Mouse (Mus musculus): ENCODE measurements around the gene Naf1. TPM values are rescaled to one million over a fixed set of nuclear protein-coding genes. Genes with fewer than 3 reads are reported as not detected.

Gene Naf1
- total and polyA plus RNA-seq, 2 experiments from 2014 or later, result 0.73 to 1.4 TPM

DNA sequence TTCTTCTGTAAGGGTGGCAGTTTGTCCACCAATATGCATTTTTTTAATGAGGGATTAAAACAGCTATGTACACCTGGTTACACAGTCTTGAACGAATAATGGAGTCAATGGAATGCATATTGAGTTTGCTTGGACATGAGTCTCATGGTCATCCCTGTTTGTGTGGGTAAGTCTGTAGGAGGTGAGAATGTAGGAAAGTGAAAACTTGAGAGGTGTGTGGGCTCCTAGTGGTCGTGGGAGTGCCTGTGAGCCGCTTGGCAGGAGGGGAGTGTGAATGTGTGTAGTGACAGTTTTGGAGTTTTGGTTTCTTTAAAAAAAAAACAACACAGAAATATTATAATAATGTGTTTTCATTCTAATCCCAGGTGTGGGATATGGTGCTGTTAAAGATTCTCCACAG, 7.7 kb downstream of the Naf1 start:
- no peak for DNase-seq (ENCODE audit: low spot score)

GRCm38 (mm10) chr8:66869211-66869932, 9.4 kb downstream of the Naf1 start:
- no peak for ATAC-seq (ENCODE audit: insufficient read depth, low read depth)
- Histone ChIP-seq H3K4me1 (ENCODE audit: control insufficient read depth, insufficient read depth) (no peaks in the 10 kb centered on the region), H3K9me3 (replicated peaks; ENCODE audit: control insufficient read depth, low read length) (no peaks in the 10 kb centered on the region), H3K4me2 (ENCODE audit: low read depth, low read length) (no peak overlapping the region), H3K36me3 (replicated peaks; ENCODE audit: control insufficient read depth, insufficient read depth, low read length) (no peaks in the 10 kb centered on the region), H3K27me3 (ENCODE audit: control insufficient read depth, insufficient read depth, low read length) (no peaks in the 10 kb centered on the region), H3K27ac (ENCODE audit: low read depth) (no peak overlapping the region), H3K4me3 (ENCODE audit: low read depth, low read length) (no peak overlapping the region), H3K9ac (replicated peaks; ENCODE audit: low read depth, low read length) (no peak overlapping the region)
- TF ChIP-seq CTCF (IDR thresholded peaks at IDR 0.05; ENCODE audit: low read depth) (no peak), EP300 (IDR thresholded peaks at IDR 0.05; ENCODE audit: low read depth) (no peak)
- DNase-seq (ENCODE audit: low spot score), result no peak
- WGBS, result 50% methylated on average over 1 of the region's 1 CpGs

More for the DNA sequence above, 7.7 kb downstream of the Naf1 start:
- Histone ChIP-seq H3K4me2 (ENCODE audit: low read depth, low read length) (no peak overlapping the region), H3K27ac (ENCODE audit: low read depth) (no peak overlapping the region), H3K36me3 (replicated peaks; ENCODE audit: control insufficient read depth, insufficient read depth, low read length) (no peaks in the 10 kb centered on the region), H3K4me1 (ENCODE audit: control insufficient read depth, insufficient read depth) (0 out of 2 replicates have a peak, but pooled peaks cover 5% of the 10 kb centered on the region), H3K4me3 (ENCODE audit: low read depth, low read length) (no peak overlapping the region), H3K27me3 (ENCODE audit: control insufficient read depth, insufficient read depth, low read length) (no peaks in the 10 kb centered on the region), H3K9ac (replicated peaks; ENCODE audit: low read depth, low read length) (no peak overlapping the region), H3K9me3 (replicated peaks; ENCODE audit: control insufficient read depth, low read length) (no peaks in the 10 kb centered on the region)
- ATAC-seq (ENCODE audit: insufficient read depth, low read depth), result no peak
- 54% methylated on average over 3 of the region's 3 CpGs for WGBS
- TF ChIP-seq EP300 (IDR thresholded peaks at IDR 0.05; ENCODE audit: low read depth) (no peak), CTCF (IDR thresholded peaks at IDR 0.05; ENCODE audit: low read depth) (no peak)

GRCm38 (mm10) chr8:66883866-66884265, 23.8 kb downstream of the Naf1 start:
- H3K4me1 ChIP-seq (ENCODE audit: control insufficient read depth, insufficient read depth), result no peaks in the 10 kb centered on the region
- no peaks in the 10 kb centered on the region for H3K9me3 ChIP-seq (replicated peaks; ENCODE audit: control insufficient read depth, low read length)
- no peak for DNase-seq (ENCODE audit: low spot score)
- 47% methylated on average over 1 of the region's 1 CpGs for WGBS
- ATAC-seq (ENCODE audit: insufficient read depth, low read depth), result no peak
- no peak overlapping the region for H3K4me3 ChIP-seq (ENCODE audit: low read depth, low read length)
- H3K36me3 ChIP-seq (replicated peaks; ENCODE audit: control insufficient read depth, insufficient read depth, low read length), result 0 out of 2 replicates have a peak, but pooled peaks cover 5% of the 10 kb centered on the region
- H3K9ac ChIP-seq (replicated peaks; ENCODE audit: low read depth, low read length), result no peak overlapping the region
- TF ChIP-seq EP300 (IDR thresholded peaks at IDR 0.05; ENCODE audit: low read depth), result no peak
- no peak for TF ChIP-seq CTCF (IDR thresholded peaks at IDR 0.05; ENCODE audit: low read depth)
- H3K27ac ChIP-seq (ENCODE audit: low read depth), result no peak overlapping the region
- H3K27me3 ChIP-seq (ENCODE audit: control insufficient read depth, insufficient read depth, low read length), result no peaks in the 10 kb centered on the region
- no peak overlapping the region for H3K4me2 ChIP-seq (ENCODE audit: low read depth, low read length)

DNA sequence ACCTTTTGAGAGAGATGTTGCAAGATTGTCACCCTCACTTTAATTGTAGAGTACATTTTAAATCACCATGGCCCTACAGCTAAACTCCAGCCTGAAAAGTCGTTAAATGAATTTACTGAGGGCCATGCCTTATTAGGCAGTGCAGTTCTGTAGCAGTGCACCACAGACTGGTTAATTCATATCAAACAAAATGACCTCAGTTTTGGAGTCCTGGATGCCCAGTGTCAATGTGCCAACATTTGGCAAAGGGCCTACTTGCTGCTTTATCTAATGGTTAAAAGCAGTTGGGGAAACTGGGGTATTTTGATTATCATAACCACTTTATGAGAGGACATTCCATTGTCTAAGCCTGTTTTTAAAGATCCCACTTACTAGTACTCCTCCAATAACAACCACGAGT, 31.9 kb downstream of the Naf1 start:
- no peak for ATAC-seq (ENCODE audit: insufficient read depth, low read depth)

DNA sequence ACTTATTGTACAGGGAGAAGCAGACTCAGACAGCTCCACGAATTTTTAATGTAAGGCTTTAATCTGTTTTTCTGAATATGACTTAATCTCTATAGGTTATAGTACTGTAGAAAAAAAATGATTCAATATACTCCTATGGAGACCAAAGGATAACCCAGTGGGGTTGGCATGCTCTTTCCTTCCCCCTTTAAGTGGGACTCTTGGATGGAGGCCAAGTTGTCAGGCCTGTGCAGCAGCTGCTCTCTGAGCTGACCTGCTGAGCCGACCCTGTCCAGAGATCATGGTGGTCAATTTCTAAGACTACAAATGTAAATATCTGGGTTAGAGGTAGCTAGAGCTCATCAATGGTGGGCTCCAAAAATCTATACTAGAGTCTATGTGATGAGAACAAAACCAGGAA, 45.0 kb downstream of the Naf1 start:
- no peak overlapping the region for H3K4me3 ChIP-seq (ENCODE audit: low read depth, low read length)
- 42% methylated on average over 2 of the region's 2 CpGs for WGBS
- DNase-seq (ENCODE audit: low spot score) (no peak), ATAC-seq (ENCODE audit: insufficient read depth, low read depth) (no peak)
- no peaks in the 10 kb centered on the region for H3K9me3 ChIP-seq (replicated peaks; ENCODE audit: control insufficient read depth, low read length)
- no peak overlapping the region for H3K9ac ChIP-seq (replicated peaks; ENCODE audit: low read depth, low read length)
- peaks cover 14% of the 10 kb centered on the region for H3K4me1 ChIP-seq (ENCODE audit: control insufficient read depth, insufficient read depth)
- H3K36me3 ChIP-seq (replicated peaks; ENCODE audit: control insufficient read depth, insufficient read depth, low read length), result no peaks in the 10 kb centered on the region
- no peaks in the 10 kb centered on the region for H3K27me3 ChIP-seq (ENCODE audit: control insufficient read depth, insufficient read depth, low read length)
- TF ChIP-seq EP300 (IDR thresholded peaks at IDR 0.05; ENCODE audit: low read depth), result no peak
- H3K27ac ChIP-seq (ENCODE audit: low read depth), result no peak overlapping the region
- no peak overlapping the region for H3K4me2 ChIP-seq (ENCODE audit: low read depth, low read length)

More for the DNA sequence above, 31.9 kb downstream of the Naf1 start:
- H3K27ac ChIP-seq (ENCODE audit: low read depth), result no peak overlapping the region
- TF ChIP-seq CTCF (IDR thresholded peaks at IDR 0.05; ENCODE audit: low read depth), result no peak
- no peak for TF ChIP-seq EP300 (IDR thresholded peaks at IDR 0.05; ENCODE audit: low read depth)
- no peaks in the 10 kb centered on the region for H3K27me3 ChIP-seq (ENCODE audit: control insufficient read depth, insufficient read depth, low read length)
- no peak for DNase-seq (ENCODE audit: low spot score)
- H3K4me1 ChIP-seq (ENCODE audit: control insufficient read depth, insufficient read depth), result no peaks in the 10 kb centered on the region
- peaks cover 7% of the 10 kb centered on the region; the same call in 1 of the 2 replicates for H3K36me3 ChIP-seq (replicated peaks; ENCODE audit: control insufficient read depth, insufficient read depth, low read length)
- H3K4me3 ChIP-seq (ENCODE audit: low read depth, low read length), result no peak overlapping the region
- no peaks in the 10 kb centered on the region for H3K9me3 ChIP-seq (replicated peaks; ENCODE audit: control insufficient read depth, low read length)
- no peak overlapping the region for H3K9ac ChIP-seq (replicated peaks; ENCODE audit: low read depth, low read length)
- no peak overlapping the region for H3K4me2 ChIP-seq (ENCODE audit: low read depth, low read length)
- 64% methylated on average over 2 of the region's 2 CpGs for WGBS

DNA sequence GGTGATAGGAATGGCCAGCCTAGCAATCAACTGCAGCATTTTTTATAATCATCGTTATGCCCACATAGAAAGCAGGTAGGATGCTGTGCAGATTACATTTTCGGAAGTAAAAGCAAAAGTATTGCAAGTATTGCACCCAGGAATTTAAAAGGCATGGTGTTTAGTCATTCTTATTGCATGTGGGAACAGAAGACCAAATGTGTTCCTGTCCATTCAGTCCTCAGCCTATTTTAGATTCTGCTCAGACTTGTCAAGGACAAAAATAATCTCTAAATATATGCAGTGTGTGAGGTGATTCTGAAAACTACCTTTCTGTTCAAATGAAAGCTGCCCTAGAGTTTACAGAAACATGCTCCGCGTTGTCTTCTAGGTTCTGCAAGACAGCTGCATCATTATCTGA, 45.5 kb downstream of the Naf1 start:
- no peaks in the 10 kb centered on the region for H3K36me3 ChIP-seq (replicated peaks; ENCODE audit: control insufficient read depth, insufficient read depth, low read length)
- H3K27me3 ChIP-seq (ENCODE audit: control insufficient read depth, insufficient read depth, low read length), result no peaks in the 10 kb centered on the region
- H3K4me3 ChIP-seq (ENCODE audit: low read depth, low read length), result no peak overlapping the region
- no peak overlapping the region for H3K27ac ChIP-seq (ENCODE audit: low read depth)
- no peak overlapping the region for H3K9ac ChIP-seq (replicated peaks; ENCODE audit: low read depth, low read length)
- no peak for DNase-seq (ENCODE audit: low spot score)
- H3K4me2 ChIP-seq (ENCODE audit: low read depth, low read length), result no peak overlapping the region
- 69% methylated on average over 4 of the region's 4 CpGs for WGBS
- TF ChIP-seq EP300 (IDR thresholded peaks at IDR 0.05; ENCODE audit: low read depth), result no peak
- no peak for TF ChIP-seq CTCF (IDR thresholded peaks at IDR 0.05; ENCODE audit: low read depth)
- H3K9me3 ChIP-seq (replicated peaks; ENCODE audit: control insufficient read depth, low read length), result no peaks in the 10 kb centered on the region
- H3K4me1 ChIP-seq (ENCODE audit: control insufficient read depth, insufficient read depth), result peaks cover 14% of the 10 kb centered on the region
- ATAC-seq (ENCODE audit: insufficient read depth, low read depth), result no peak
